Mouse (Mus musculus): ENCODE measurements around the gene Wls.

Gene Wls

GRCm38 (mm10) chr3:159839481-159839880 is at the start of gene Wls:
Gene Wls, plus strand, starts transcription at chr3:159839672.
- DNase-seq: peak; percentile 50 to 56

- no peak for DNase-seq
Measured at GRCm38 (mm10) chr3:159789781-159790180, 49.7 kb upstream of the Wls start.

GRCm38 (mm10) chr3:159831535-159831934 is 7.9 kb upstream of the Wls start:
- no peak for DNase-seq

GRCm38 (mm10) chr3:159840002-159840816 is 737 bp downstream of the Wls start:
- peak; percentile 43 to 46 for DNase-seq

GRCm38 (mm10) chr3:159840817-159841390 is 1.4 kb downstream of the Wls start:
- peak; percentile 25 to 27 for DNase-seq

- peak; percentile 7 to 10 for DNase-seq
Measured at GRCm38 (mm10) chr3:159841458-159841857, 2.0 kb downstream of the Wls start.

GRCm38 (mm10) chr3:159843135-159843534 is 3.7 kb downstream of the Wls start:
- DNase-seq: no peak

GRCm38 (mm10) chr3:159847410-159848016 is 8.0 kb downstream of the Wls start:
- no peak for DNase-seq

- DNase-seq: no peak
Measured at GRCm38 (mm10) chr3:159848156-159848555, 8.7 kb downstream of the Wls start.

- DNase-seq: no peak
Measured at GRCm38 (mm10) chr3:159851476-159851875, 12.0 kb downstream of the Wls start.

- DNase-seq: no peak
Measured at GRCm38 (mm10) chr3:159851980-159852379, 12.5 kb downstream of the Wls start.

- no peak for DNase-seq
Measured at GRCm38 (mm10) chr3:159857112-159857511, 17.6 kb downstream of the Wls start.

- DNase-seq: no peak
Measured at GRCm38 (mm10) chr3:159865691-159866090, 26.2 kb downstream of the Wls start.

GRCm38 (mm10) chr3:159878983-159879382 is 39.5 kb downstream of the Wls start:
- no peak for DNase-seq

- no peak for DNase-seq
Measured at GRCm38 (mm10) chr3:159883325-159883724, 43.9 kb downstream of the Wls start.

GRCm38 (mm10) chr3:159884802-159885201 is 45.3 kb downstream of the Wls start:
- DNase-seq: no peak

GRCm38 (mm10) chr3:159885271-159885670 is 45.8 kb downstream of the Wls start:
- DNase-seq: no peak

- DNase-seq: no peak
Measured at GRCm38 (mm10) chr3:159885781-159886400, 46.4 kb downstream of the Wls start.

GRCm38 (mm10) chr3:159890176-159891056 is 50.9 kb downstream of the Wls start:
- no peak for DNase-seq

- peak in 1 of 2 experiments; percentile 4 for DNase-seq
Measured at GRCm38 (mm10) chr3:159891057-159891752, 51.7 kb downstream of the Wls start.

- DNase-seq: no peak
Measured at GRCm38 (mm10) chr3:159907329-159907728, 67.9 kb downstream of the Wls start.
